Mouse (Mus musculus) urinary bladder, postnatal 36 days (tissue): ENCODE measurements at regions not wholly inside any gene's neighbourhood (a gene's known extent, or its start where the extent isn't known, plus 50 kb on each side); places are given as distances from the start of the nearest gene placed in this dataset.
"Not testable (repeated sequence)": the region's sequence is repeated elsewhere in the genome, so short reads cannot be mapped to it uniquely, and the experiment has no call there.

Experiments
- DNase-seq, 2 experiments: peaks; one replicate each; pipeline ENCODE4 v3.0.0; 2022; ENCODE audit warnings: low spot score in 2 of 2, mixed read lengths in 1 of 2

DNA sequence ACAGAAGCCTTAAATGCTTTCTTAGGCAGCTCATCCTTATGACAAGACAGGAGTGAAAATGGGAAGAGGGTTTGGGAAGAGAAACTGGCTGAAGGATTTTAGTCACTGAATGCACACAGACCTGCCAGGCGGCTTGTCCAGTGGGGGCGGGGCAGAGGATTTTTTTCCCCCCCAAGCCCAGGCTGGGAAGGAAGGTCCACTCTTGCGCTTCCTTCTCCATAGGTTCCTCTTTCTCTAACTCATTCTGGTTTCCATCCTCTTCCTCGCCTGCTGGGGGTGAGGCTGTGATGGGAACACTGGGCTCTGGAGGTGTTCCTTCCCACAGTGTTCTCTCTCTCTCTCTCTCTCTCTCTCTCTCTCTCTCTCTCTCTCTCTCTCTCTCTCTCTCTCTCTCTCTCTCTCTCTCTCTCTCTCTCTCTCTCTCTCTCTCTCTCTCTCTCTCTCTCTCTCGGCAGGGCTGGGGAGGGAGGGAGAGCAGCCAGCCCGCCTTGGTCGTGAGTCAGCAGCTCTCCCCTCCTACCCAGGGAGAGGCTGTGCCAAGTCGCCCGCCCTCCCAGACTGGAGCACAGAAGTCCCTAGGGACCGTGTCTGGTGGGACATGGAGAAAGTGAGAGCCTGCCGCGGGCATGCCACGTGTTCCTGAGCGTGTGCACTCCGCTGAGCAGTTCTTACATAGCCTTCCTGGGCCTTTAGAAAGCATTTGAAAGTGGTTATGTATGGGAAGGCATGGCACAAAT is 150.0 kb downstream of the Kcnrg start:
- DNase-seq: peak; percentile 49 to 71

DNA sequence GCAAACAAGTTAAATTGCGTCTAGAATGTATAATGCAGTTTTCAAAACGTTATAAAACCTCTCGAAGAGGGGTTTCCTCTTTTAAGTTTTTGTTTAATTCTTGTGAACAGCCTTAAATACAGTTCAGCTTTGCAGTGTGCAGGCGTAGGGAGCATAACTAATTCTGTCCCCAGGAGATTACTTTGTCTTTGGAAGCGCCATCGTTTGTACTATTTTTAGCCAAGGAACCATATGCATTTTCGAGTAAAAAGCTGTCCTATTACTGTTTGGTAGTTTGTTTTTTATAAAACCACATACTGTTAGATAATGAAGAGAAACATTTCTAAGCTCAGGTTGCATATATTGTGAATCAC is 150.5 kb downstream of the Kcnrg start:
- DNase-seq: no peak

DNA sequence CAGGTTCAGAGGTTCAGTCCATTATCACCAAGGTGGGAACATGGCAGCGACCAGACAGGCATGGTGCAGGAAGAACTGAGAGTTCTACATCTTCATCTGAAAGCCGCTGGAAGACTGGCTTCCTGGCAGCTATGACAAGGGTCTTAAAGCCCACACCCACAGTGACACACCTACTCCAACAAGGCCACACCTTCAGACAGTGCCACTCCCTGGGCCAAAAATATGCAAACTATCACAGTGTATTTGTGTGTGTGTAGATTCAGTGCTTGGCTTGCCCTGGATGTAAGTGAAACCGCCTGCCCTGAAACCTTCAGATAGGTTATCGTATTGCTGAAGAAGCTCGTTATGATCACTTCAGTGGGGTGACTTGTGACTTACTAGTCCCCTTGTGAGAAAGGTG is 151.3 kb downstream of the Kcnrg start:
- DNase-seq: no peak

DNA sequence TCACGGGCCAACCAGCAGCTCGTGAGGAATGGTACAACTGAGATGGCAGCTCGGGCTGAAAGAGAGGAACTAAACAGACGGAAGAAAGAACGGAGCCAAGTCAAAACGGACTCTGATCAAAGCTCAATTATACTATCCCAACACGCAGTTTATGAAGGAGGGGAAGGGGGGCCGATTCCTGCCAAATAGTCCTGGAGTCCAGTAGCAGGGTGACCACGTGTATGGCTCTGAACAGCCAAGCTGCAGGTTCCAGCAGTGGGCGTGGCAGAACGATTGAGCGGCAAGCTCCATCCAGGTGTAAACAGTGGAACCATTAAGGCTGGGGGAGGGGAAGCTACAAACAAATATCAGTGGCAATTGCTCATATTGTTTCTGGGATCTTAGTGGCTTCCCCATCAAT is 152.9 kb downstream of the Kcnrg start:
- not testable (repeated sequence) for DNase-seq

DNA sequence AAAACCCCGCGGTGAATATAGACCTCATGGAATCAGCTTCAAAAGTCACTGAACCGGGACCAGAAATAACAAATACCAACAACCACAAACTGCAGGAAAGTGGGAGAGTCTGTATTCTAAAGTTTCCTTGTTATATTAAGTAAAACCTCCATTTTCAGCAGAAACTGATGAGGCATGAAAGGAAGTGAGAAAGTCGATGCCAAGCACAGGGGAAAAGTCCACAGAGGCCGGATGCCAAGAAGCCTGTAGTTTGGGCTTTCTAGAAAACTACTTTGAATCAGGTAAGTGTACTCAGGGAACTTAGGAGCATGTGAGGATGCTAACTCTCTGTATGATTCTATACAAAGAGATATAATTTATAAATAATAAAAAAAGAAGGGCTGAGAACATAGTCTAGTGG is 154.8 kb downstream of the Kcnrg start:
- no peak for DNase-seq

DNA sequence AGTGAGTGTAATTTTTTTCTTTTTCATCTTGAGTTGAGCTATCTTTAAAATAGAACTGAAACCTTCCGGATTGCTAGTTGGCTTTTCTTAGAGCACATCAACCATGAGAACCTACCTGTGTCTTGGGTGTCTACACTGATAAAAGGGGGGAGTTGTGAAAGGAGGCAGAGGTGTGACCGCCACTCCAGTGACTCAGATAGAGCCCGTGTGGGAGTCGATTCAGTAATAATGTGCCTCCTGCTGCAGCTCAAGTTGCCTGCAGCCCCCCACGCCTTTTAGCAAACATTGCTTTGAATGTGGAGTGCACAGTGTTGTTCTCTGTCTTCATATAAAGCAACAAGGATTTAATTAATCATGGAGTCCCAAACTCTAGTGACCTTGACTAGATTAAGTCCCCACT is 162.6 kb downstream of the Kcnrg start:
- no peak for DNase-seq

DNA sequence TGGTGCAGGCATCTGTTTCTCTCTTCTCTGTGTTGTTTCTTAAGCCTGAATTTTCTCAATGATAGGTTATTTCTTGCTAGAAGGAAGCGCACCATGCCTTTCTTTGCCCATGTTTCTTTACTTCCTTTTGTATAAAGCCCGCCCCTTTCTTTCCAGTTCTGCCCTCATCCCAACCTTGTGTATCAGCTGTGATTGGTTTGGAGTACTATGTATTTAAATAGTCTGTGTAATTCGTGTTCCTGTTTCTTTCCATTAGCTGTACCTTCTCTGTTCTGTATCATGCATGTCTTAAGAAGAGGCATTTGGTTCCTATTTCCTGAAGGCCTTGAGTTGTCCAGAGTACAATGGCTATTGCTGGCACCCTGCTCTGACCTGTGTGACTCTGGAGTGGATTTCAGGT is 166.9 kb downstream of the Kcnrg start:
- DNase-seq: no peak

DNA sequence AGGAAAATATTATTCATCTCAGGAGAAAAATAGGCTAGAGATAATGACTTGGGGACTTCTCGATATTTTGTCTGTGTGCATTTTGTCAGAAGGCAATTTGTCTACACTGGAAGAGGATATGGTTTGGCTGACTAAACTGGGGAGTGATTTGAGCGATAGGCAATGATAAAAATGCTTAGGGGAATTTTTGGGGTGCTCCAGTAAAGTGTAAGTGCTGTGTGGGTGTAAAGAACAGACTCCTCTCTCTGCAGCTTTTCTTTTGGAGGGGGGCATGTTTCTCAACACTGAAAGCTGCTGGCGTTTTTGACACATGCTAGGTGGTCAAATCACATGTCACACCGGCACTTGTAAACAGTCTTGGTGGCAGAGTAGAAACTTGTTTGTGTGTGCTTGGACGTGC is 171.4 kb downstream of the Kcnrg start:
- no peak for DNase-seq

DNA sequence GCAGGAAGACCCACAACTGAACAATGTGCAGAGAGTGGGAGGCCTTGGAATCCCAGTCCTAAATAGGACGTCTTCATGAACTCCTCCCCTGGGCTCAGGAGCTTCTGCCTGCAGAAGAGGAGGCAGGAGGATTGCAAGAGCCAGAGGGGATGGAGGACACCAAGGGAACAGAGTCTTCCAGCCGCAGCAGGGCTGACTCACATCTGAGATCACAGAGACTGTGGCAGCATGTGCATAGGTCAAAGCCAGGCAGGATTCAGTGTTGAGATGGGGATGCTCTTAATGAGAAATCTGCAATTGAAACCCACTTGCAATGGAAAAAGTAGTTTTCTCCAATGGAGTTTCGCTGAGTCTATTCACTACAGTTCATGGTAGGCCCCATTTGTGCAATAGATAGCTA is 175.9 kb downstream of the Kcnrg start:
- DNase-seq: no peak

DNA sequence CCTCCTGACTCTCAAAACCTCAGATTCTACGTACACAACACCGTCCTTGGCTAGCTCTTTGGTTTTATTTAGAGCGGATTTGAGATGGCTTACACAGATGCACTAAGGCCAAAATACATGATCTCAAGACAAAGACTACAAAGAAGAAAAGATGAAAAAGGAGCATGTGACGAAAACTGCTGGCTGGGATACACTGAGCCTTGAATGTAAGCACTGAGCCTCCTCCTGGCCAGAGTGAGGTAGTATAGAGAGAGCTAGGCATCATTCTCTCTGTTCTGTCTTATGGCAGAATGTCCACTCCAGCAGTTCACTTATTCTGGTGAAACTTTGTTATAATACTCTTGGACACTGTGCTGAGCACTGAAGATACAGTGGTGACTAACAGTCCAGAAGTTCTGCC is 177.4 kb downstream of the Kcnrg start:
- no peak for DNase-seq

DNA sequence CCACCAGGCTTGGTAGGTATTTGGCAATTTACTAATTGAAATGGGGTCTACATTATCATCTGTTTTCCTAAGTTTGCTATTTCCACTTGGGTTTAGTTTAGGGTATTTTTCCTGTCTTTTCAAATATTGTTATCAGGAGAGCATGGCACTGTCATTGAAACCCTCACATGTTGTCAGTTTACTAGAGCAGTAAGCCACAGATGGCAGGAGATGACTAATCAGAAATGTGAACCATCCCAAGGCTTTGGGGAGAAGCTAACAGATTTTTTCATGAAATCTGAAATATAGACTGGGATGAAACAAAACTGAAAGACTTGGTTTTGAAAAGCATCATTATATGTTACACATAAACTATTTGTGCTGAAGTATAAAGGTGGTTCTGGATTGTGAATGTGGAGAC is 178.8 kb downstream of the Kcnrg start:
- no peak for DNase-seq

DNA sequence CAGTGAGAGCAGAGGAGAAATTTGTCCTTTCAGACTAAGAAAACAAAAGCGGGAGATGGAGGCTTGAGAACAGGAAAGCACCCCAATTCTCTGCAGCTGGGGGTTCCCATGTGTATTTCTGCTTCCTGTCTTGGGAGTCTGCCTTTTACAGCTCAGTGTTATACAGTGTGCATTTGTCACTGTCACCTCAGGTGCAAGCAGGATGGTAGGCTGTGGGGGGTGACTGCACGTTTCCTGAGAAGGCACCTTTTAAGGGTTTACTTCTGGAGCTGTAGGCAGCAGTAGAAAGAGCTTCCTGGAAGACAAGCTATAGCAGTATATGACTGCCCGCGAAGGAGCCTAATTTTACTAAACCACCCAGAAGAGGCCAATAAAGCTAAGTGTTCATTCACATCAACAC is 180.5 kb downstream of the Kcnrg start:
- no peak for DNase-seq

DNA sequence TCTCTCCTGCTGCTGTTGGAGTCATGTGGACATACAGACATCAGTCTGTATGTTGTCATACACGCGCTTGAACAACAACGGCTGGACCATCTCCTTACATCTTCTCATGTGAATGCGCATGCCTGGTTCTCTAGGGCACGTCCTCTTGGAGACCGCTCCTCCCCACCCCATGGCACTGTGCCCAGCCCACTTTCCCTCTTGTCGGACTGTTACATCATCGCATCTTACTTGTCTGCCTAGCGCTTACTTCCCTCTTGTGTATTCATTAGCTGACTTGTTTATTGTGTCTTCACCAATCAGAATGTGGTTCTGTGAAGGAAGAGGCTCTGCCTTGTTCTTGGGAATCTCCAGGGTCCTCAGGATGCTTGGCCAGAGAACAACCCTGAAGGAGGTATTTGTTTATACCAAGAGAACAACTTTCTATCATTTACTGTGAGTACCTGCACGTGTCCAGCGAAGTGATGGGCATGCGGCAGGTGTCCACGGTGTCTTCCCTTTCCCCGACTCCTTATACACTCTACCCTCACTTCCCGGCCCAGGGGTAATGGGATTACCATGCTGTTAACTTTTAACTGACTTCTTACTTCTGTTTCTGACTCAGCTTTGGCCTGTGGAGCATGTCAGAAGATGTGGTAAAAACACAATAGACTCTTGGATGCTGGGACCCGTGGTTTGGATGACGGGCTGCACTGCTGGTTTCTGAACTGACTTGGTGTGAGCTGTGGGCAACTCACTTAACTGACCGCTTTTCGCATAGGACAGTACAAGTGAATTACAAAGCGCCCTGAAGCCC is 181.9 kb downstream of the Kcnrg start:
- DNase-seq: peak in 1 of 2 experiments; percentile 47

DNA sequence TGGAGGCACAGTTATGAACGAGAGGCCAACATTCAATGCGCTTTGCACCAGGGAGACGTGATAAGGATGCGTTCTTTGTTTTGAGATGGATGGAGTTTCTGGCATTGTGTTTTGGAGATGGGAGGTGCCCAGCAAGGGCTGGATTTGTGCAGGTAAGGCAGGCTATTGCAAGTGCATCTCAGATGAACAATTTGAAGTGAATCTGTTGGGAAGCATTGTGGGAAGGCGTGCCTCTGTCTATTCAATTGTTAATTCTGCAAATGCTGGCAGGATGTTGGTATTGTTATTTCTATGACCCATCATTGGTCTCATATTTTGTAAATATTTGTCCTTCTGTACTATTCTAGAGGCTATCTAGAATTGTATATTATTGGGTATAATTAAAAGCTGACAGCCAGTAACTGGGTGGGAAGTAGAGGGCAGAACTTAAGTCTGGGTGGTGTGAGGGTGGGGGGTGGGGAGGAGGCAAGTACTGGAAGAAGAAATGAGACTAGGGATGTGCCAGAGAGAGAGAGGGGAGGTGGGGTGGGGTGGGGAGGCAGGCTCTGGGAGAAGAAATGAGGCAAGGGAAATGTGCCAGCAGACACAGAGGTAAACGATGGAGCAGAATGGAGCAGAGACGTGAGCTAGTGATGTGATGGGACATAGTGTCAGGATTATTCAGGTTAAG is 188.9 kb downstream of the Kcnrg start:
- DNase-seq: no peak

DNA sequence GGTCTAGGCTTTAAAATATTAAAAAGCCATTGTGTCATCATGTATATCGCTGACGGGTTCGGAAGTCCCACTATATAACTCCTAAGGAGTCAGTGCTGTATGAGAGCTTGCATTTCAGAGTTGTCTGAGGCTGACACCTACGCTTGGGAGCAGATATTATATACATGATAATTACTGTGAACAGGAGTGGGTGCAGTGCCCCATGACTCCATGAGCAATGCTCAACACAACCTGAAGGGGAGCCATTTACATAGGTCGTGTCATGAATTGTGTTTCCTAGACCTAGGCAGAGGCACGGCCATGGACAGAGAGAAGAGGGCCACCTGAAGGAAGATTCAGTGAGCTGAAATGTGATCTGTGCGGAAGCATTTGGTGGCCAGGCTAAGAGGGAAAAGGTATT is 189.4 kb downstream of the Kcnrg start:
- no peak for DNase-seq

DNA sequence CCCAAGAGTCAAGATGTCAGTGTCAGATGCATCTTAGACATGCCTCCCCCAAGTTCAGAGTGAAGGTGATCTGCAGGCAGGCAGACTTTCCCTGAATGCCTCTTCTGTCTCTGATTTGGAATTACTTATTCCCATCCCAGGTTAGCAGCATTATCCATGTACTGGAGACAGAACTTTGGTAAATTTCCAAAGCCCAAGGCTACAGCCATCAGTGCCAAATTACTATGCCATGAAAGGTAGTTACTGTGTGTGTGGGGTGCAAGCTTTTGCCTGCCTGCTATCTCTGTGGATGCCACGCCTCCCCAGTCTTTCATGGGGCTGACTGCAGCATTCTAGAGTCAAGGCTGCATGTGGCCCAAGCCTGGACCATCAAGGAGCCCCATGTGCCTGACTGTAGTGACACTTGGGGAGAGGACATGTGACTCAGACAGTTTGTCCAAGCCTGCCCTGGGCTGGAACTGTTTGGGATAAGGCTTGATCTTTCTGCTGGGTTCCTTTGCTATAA is 196.2 kb downstream of the Kcnrg start:
- DNase-seq: no peak

DNA sequence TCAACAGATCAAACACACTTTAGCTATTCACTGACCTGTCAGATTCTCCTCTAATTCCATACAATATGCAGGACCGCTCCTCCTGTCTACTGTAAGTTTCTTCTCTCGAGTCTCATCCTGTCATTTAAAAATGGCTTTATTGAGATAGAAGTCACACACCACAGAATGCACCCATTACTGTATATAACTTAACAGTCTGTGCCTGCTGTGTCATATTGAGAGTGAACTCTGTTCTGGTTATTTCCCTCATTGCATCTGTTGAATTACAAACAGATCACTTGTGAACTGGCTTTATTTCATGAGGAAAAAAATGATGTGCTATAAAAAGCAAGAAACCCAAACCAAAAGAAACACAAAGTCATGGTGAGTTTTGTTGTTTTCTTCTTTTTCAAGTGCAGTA is 198.2 kb downstream of the Kcnrg start:
- no peak for DNase-seq

DNA sequence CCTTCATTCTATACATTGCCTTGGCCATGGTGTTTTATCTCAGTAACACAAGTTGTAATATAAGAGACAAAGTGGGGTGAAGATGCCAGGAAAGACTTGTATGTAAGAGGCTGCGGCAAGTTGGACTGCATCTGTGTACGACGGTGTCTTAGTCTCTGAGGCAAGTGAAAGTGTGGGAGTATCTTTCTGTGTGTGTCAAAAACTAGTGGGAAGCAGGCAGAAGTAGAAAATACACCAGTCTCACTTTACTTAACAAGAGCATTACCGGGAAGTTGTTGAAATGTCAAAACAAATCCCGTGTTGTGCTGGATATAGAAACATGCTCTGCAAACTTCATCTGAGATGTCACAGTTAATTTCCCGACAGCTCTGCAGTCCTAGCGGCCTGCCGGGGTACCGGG is 200.9 kb downstream of the Kcnrg start:
- no peak for DNase-seq

DNA sequence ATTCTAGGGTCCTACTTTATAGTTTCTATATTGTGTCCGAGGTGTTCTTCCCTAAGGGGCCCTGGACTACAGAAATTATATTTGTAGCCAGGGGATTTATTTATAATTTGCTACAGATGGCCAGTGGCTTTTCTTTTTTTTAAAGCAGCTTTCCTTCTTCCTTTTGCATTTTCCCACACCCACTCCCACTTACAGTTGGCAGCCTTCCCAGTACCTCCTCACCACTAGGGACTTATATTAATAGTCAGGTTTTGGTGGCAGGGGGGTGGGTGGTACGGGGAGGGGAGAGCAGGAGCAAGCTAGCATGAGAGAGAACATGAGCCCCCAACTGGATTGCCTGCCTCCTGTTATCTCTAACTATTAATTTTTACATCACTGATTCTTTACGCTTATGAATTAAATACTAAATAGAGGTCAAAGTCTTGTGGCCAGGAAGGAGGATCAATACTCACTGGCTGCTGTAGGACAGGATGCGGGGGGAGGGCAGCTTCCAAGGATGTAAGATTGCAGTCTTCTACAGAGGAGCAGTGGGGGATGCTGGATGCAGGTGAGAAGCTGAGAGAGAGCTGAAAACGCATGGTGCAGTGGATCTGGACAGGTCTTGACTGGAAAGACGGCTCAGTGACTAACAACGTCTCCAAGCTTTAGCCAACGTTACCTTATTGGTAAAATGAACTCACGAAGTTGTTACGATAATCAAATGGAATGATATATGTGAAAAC is 202.6 kb downstream of the Kcnrg start:
- DNase-seq: no peak

DNA sequence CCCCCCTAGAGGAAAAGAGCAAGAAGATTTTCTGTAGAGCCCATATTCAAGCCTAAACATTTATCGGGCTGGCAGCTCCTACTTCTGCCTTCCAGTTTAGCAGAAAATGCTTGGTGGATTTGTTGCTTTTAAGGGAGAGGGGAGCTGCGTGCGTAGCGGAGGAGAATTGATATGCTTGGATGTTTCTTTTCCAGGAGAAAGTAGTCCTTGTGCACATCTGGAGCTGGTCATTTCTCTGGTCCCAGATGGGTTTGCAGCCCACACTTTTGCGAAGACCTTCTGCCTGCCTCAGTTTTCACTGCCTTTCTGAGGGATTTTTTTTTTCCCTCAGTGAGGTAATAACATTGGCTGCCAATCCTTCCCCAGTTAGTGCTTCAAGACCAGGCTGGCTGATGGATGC is 203.6 kb downstream of the Kcnrg start:
- no peak for DNase-seq

DNA sequence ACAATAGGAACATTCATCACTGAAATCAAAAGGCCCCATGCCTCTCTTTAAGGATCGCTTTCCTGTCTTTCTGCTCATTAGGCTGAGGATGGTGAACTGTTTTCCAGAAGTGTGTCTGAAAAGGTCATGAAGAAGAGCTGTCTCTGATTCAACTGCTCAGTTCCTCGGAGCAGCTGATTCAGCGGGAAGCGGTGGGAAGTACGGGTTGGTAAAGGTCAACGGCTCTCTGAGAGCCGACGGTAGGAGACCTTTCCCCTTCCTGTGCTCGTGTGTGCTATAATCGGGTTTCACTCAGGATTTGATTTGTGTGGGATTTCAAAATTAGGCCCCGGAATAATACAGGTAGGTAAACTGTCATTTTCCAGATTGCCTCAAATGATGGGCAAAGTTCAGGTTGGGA is 210.5 kb downstream of the Kcnrg start:
- no peak for DNase-seq

DNA sequence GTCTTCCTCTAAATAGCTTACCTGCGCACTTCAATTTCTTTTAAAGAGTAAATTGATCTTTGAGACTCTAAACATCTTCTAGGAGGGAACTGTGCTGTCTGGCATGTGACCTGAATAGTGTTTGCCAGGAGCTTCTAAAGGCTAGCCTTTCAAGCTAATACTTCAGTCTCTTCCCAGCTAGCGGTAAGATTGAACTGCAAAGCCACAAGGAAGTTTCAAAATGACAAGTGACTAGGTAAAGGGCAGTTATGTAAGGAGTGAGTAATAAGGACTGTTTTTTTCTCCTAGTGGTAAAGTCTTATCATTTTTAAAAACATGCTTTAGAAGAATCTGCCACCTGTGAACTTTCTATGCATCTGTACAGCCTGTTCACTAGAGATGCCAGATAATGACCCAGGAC is 211.1 kb downstream of the Kcnrg start:
- DNase-seq: no peak
